Mouse (Mus musculus) G1E-ER4 (cell line): ENCODE data around the gene Gzmm. TPM values are rescaled to one million over a fixed set of nuclear protein-coding genes. Genes with fewer than 3 reads are reported as not detected.

Source experiments
- GATA1 ChIP-seq: IDR thresholded peaks from one replicate; pipeline ENCODE4 v1.8.0; 2012; ENCODE audit warnings: low read length, inconsistent platforms
- polyA plus RNA-seq: library from polyadenylated mRNA; stranded (reverse); fragments of >175 nt; gene quantifications from 2 replicates; pipeline ENCODE4 v1.2.3, GENCODE M21; 2012

Gene Gzmm
- polyA plus RNA-seq, 1 experiment = 0.25 TPM

DNA sequence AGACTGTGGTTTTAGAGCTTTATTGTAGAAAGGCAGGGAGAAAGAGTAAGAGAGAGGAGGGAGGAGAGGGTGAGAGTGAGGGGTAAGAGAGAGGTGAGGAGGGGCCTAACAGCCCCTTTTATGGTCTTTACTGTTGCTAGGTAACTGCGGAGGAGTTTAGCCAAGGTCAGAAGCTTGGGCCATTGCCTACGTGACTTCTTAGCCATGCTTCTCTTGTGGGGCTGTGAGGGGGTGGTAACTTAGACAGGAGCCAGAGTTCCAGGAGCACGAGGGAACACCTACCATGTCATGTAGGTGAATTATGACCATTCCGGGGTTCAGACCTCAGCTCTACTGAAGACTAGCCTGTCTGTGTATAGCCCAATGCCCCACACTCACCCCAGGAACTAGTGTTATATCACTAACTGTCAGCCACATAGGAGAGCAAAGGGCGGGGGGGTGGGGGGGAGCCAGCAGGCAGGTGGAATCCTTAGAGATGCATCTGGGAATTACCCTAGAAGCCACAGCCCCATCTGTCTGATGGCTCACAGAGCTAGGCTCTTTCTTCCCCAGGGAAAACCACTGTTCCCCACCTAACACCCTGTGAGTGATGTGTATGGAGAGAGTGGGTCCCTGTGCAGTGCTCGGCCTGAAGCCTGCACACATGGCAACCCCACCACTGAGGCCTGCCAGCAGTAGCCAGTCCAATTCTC, 17.3 kb upstream of the Gzmm start:
- no peak for TF ChIP-seq GATA1

DNA sequence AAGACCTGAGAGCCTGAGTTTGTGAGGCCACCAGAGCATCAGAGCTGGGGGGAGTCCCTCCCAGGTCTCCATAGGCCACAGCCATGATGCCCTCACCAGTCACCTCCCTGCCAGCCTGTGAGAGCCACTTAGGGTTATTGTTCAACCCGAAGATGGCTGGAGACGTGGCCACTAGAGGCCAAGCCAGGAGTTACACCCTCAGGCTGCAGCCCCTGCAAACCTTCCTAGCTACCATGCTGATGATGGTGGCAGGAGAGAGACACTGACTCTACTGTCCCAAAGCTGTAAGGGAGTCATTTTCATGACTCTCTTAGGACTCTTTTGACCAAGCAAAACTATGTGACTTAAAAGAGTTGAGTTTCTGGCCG, 16.7 kb upstream of the Gzmm start:
- no peak for TF ChIP-seq GATA1

DNA sequence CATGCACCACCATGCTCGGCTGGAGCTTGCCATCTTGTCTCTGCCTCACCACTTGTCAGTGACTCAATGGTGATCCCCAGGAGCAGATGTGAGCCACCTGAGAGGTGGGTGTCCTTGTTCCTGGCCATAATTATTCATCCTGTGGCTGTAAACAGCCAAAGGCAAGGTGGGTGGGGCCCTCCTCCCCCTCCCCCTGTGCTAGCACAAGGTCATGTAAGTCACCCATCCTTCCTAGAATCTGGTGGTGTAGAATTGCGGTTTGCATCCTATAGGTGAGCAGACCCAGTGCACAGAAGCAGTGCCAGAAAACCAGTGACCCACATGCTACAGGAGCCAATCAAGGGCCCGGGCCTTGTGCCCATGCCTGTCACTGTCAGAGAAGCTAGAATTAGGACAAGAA, 15.8 kb upstream of the Gzmm start:
- no peak for TF ChIP-seq GATA1

DNA sequence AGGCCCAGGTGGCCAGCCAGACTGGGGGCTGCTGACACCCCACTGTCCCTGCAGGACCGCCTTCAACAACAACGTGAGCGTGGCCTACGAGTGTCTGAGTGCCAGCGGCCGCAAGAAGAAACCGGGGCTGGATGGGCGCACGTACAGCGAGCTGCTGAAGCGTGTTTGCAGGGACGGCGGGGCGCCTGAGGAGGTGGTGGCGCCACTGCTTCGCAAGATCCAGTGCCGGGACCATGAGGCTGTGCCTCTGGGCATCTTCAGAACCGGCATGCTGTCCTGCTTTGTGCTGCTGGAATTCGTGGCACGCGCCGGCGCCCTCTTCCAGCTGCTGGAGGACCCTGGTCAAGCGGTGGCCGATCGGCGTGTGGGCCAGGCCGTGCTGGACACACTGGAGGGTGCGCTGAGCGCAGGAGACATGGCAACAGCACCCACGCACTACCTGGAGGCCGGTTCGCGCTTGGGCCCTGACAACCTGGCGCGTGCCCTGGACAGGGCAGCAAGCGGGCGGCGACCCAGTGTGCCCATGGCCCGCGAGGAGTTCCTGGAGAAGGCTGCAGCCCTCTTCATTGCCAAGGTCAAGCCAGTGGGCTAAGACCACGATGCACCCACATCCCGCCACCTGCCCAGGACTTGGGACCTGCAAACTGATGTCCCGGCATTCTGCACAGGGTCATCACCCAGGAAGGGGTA, 13.3 kb upstream of the Gzmm start:
- TF ChIP-seq GATA1 = no peak

DNA sequence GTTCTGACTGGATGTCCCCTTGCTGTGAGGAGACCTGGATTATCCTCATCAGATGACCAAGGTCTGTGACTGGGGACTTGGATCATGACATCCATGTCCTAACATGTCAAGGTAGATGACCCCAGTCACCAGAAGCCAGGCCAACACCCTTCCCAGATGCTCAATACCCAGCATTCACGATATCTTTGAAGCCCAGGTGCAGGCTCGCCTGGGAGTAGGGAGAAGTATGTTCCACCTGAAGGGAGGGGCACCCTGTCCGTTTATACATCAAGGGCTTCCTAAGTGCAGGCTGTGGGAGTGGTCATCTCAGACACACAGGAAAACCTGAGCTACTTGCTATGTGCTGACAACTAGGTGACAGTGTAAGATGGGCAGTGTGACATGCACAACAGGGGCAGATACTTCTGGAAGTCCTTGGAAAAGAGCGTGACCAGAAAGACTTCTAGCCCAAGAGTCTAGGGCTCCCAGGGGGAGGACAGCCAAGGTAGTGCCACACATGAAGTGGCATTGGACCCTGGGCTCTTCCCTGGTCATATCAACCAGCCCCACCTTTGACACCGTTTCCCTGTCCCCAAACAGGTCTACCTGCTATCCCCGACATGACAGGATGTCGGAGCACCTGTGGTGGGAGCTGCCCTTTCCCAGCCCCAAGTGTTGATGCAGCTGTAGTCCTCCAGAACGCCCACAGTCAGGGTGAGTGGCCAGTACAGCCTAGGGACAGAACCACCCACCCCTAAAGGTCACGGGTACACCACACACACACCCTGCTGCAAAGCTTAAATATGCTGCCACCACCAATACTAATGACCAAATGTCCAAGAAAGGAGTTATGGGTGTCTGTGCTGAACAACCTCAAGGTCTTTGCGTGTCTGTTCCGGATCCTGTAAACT, 8.0 kb upstream of the Gzmm start:
- no peak for TF ChIP-seq GATA1

DNA sequence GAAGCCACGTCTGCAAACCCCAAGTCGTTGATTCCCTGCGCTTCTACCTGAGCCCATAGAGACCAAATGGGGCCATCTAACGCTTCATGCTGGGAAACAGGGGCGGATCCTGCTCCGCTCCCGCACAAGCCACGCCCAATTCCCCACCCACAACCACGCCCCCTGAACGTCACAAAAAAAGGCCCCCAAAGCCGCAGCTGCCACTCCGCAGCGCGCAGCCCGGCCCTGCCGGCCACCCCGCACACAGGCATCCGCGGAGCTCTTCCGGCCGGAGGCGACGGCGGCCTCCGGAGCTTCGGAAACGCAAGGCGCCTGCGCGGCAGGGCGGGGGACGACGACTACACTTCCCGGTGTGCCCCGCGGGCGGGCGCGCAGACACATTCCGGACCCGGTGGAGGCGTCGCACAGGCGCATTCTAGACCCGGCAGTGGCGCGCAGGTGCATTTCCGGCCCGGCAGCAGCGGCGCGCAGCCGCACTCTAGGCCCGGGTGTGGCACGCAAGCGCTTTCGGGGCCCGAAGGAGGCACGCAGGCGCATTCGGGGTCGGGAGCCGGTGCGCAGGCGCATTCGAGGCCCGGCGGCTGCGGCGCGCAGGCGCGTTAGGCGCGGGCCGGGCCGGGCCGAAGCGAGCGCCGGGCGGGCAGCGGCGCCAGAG, 7.1 kb upstream of the Gzmm start, which contains the start of gene Cdc34:
Gene Cdc34, plus strand, starts transcription at position 605 of the 655 bp plus-strand sequence.
- TF ChIP-seq GATA1 = no peak

DNA sequence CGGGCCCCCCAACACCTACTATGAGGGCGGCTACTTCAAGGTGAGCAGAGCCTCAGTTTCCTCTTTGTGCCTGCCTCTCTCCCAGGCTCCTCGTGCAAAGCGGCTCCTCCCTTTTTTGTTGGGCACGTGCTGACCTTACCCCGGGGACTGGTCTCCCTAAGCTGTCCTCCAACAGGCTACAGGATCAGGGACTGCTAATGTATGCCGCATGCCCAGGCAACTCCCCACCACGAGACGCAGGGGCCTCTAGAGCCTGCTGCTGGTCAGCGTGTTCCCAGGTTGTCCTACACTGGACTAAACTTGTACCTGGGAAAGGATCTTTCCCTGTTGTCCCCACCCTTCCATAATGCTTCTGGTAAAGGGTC, 6.3 kb upstream of the Gzmm start:
- TF ChIP-seq GATA1 = no peak

DNA sequence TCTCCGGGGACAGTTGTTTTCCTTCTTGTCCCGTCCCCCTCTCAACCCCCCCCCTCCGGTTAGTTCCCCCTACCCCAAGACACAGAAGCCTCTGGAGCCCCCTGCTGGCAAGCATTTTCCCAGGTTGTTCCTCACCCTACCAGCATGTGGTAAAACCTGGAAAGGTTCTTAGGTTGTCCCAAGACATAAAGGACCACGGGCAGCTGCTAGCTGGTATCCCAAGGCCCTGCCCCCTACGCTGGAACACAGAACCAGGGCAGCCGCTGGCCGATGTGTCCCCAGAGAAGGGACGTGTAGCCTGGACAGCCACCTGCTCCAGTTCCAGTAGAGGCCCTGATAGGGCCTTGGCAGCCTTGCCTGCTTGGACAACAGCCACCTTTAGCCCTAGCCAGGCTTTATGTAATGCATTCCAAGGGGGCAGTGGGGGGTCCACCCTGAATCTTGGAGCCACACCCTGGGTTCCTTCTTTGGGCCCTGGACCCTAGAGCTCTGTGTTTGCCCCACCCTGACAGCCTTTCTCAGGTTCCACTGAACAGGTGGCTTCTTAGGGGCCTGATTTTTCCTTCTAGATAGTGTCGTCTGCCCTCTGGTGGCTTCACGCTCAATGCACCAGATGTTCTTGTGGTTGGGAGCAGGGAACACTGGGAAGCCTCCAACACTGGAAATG, 5.8 kb upstream of the Gzmm start:
- TF ChIP-seq GATA1 = no peak

DNA sequence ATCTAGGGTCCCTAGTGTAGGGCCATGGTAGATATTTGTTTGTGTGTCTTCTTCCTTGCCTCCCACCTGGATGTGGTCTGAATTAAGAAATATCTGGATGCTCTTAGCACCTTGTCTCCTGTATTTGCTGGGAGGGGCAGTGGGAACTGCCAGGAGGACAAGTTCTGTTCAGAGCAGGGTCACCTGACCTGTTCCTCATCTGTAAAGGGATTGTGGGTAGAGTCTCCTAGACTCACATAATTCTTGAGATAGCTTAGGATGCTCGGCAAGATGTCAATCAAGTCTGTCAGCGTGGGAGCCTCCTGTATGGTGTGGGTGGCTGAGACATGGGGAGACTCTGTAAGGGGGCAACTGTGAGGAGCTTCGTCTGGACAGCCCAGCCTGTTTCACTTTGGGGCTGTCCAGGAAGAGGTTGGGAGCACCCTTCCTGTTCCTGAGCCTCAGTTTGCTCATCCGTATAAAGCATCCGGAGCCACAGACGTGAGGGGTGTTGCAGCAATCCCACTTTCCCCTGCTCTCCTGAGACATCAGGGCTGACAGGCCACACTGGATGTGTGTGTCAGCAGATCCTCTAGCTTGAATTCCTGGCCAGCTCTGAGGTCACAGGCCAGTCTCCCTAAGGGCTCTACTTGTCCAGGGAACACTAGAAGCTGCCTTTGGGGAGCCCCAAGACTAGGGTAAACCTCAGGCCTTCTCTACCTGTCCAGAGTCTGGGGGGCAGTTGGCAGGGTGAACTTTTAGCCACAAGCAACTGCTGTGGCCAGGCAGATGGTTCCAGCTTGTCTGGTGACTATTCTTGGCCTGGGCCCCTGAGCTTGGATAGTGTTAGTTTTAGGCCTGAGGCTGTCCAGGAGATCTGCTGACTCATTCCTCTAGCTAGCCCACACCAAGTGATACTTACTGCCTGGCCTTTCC, 4.8 kb upstream of the Gzmm start:
- no peak for TF ChIP-seq GATA1

DNA sequence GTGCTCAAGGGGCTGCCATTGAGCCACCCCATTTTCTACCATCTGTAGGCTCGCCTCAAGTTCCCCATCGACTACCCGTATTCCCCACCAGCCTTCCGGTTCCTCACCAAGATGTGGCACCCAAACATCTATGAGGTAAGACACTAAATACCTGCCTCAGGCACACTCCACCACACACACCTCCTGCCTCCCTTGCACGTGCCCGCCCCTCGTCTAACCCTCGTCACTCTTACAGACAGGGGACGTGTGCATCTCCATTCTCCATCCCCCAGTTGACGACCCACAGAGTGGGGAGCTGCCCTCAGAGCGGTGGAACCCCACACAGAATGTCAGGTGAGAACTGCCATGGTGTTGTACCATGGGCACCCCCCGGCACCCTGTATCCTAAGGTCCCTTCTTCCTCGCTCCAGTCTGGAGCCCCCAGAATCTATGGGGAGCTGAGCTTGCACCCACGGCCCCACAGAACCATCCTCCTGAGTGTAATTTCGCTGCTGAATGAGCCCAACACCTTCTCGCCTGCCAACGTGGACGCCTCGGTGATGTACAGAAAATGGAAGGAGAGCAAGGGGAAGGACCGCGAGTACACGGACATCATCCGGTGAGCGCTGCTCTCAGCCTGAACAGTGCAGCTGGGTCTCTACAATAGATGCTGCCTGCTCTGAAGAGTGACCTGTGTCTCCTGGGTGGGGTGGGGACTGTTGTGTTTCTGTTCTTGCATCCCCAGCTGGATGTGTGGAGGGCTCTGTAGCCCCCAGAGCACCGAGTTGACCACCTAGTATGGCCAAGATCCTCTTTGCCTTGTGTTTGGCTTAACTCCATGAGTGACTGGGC, 3.8 kb upstream of the Gzmm start:
- TF ChIP-seq GATA1 = no peak

DNA sequence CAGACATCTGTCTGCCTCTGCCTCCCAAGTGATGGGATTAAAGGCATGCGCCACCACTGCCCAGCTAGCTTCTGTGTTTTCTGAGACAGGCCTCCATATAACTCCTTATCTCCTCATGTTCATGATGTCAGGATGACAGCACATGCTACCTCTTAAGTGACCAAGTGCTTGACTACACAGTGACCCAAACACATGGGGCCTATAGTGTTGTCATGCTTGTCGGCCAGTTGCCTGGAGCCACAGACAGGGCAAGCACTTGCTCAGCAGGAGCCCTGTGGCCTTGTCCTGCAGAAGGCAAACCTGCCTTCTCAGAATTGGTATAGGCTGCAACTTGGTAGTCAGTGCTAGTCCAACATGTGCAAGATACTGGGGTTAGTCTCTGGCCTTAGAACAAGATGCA, 2.6 kb upstream of the Gzmm start:
- no peak for TF ChIP-seq GATA1

DNA sequence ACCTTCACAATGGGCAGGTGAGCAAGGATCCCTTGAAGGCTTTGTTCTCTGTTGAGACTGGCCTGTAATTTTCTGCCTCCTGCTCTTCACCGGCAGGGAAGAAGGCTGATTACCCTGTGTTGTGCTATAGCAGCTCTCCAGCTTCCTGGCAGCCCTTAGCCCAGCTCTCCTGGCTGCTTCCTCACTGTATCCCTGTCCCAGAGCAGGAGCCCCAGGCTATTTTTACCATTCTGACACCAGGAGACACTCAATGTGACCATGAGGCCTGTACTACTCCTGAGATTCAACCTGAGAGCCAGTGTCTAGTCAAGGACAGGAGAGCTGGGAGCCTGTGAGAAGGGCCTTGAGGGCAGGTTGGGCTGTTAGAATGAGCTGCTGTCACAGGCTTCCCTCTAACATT, 2.1 kb upstream of the Gzmm start:
- no peak for TF ChIP-seq GATA1

DNA sequence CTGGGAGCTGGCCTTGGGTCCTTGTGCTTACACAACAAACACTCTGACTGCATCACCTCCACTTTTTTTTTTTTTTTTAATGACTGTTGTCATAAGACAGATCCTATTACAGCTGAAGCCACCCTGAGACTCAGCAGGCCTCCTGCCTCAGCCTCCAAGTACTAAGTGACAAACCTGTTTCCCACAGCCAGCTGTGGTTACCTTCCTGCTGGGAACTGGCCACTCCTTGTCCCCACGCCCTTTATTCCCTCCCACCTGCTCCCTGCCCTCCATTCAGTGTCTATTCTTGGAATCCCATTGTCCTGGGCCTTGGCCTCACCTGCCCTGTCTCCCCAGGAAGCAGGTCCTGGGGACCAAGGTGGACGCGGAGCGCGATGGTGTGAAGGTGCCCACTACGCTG, 1.3 kb upstream of the Gzmm start:
- TF ChIP-seq GATA1 = no peak
